In the genomic region with DNA sequence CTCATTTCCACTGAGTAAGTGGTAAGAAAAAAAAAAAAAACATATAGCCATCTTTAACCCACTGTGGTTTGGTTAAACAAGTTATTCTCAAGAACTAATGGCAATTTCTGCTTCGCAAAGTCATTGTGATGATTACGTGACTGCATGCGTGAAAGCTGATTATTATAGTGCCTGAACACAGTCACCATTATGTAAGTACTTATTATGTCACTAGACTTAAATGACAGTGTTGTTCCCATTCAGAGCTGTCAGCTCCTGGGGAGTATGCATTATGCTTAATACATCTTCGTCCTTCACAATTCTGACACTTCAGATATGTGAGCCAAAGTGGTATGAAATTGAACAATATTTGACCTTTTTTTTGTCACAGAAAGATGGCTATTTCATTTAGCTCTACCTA, we compare ENCODE assay signal across 14 mouse cellular contexts.
"Had no signal": no experiment of that assay in that cellular context is flagged by ENCODE, and none has a peak within 500 bp of the region (broad histone marks: within the 10 kb centered on the region; RNA-seq: fewer than 3 reads in every experiment).

No protein-coding gene starts in this region.

- H3K9me3 ChIP-seq: midbrain, embryonic 10.5 days; midbrain, embryonic 12.5 days; midbrain, embryonic 15.5 days; neural tube, embryonic 12.5 days had no signal

- H3K4me3 ChIP-seq: midbrain, embryonic 10.5 days; midbrain, embryonic 12.5 days; midbrain, embryonic 15.5 days; neural tube, embryonic 12.5 days had no signal

- H3K4me2 ChIP-seq: lung, embryonic 14.5 days; midbrain, embryonic 12.5 days; midbrain, embryonic 15.5 days; neural tube, embryonic 12.5 days had no signal

- ATAC-seq: midbrain, embryonic 15.5 days had no signal

- DNase-seq: lung, adult 18-20 months; lung, embryonic 14.5 days; lung, postnatal 10 days; lung, postnatal 4 days; right cerebral cortex, postnatal 25 days; right cerebral cortex, postnatal 4 days; spleen, adult 18-20 months; thymus, adult 18-20 months; thymus, postnatal 14 days; thymus, postnatal 36 days had no signal

- H3K27me3 ChIP-seq: midbrain, embryonic 12.5 days; midbrain, embryonic 15.5 days; neural tube, embryonic 12.5 days had no signal

- H3K36me3 ChIP-seq: midbrain, embryonic 10.5 days; midbrain, embryonic 12.5 days; midbrain, embryonic 15.5 days; neural tube, embryonic 12.5 days had no signal

- H3K4me1 ChIP-seq: midbrain, embryonic 10.5 days; midbrain, embryonic 12.5 days; midbrain, embryonic 15.5 days; neural tube, embryonic 12.5 days had no signal

- H3K27ac ChIP-seq: midbrain, embryonic 10.5 days; midbrain, embryonic 12.5 days; midbrain, embryonic 15.5 days; neural tube, embryonic 12.5 days had no signal

- H3K9ac ChIP-seq: lung, embryonic 14.5 days; midbrain, embryonic 12.5 days; midbrain, embryonic 15.5 days; neural tube, embryonic 12.5 days had no signal
